Mouse (Mus musculus): ENCODE measurements at regions not wholly inside any gene's neighbourhood (a gene's known extent, or its start where the extent isn't known, plus 50 kb on each side); places are given as distances from the start of the nearest gene placed in this dataset.

- no peak for DNase-seq
Observed at GRCm38 (mm10) chr8:86428998-86429651, 151.4 kb downstream of the Abcc12 start.

- no peak for DNase-seq
Observed at GRCm38 (mm10) chr8:86428131-86428530, 152.4 kb downstream of the Abcc12 start.

GRCm38 (mm10) chr8:86426056-86426455 is 154.4 kb downstream of the Abcc12 start:
- DNase-seq, result no peak

GRCm38 (mm10) chr8:86425382-86425781 is 155.1 kb downstream of the Abcc12 start:
- no peak for DNase-seq

- DNase-seq, result no peak
Observed at GRCm38 (mm10) chr8:86419059-86419651, 161.3 kb downstream of the Abcc12 start.

- no peak for DNase-seq
Observed at GRCm38 (mm10) chr8:86418414-86418981, 162.0 kb downstream of the Abcc12 start.

- DNase-seq, result no peak
Observed at GRCm38 (mm10) chr8:86415208-86415607, 165.3 kb downstream of the Abcc12 start.

GRCm38 (mm10) chr8:86411232-86411631 is 169.3 kb downstream of the Abcc12 start:
- DNase-seq, result no peak

- DNase-seq, result no peak
Observed at GRCm38 (mm10) chr8:86406196-86406595, 174.3 kb downstream of the Abcc12 start.

- no peak for DNase-seq
Observed at GRCm38 (mm10) chr8:86403434-86403833, 177.1 kb downstream of the Abcc12 start.

GRCm38 (mm10) chr8:86401946-86402345 is 178.5 kb downstream of the Abcc12 start:
- no peak for DNase-seq

GRCm38 (mm10) chr8:86395121-86395520 is 185.4 kb downstream of the Abcc12 start:
- DNase-seq, result no peak

- DNase-seq, result no peak
Observed at GRCm38 (mm10) chr8:86393835-86394234, 186.7 kb downstream of the Abcc12 start.

- no peak for DNase-seq
Observed at GRCm38 (mm10) chr8:86393374-86393773, 187.1 kb downstream of the Abcc12 start.

GRCm38 (mm10) chr8:86390715-86391114 is 189.8 kb downstream of the Abcc12 start:
- no peak for DNase-seq

GRCm38 (mm10) chr8:86389690-86390671 is 190.5 kb downstream of the Abcc12 start:
- DNase-seq, result no peak

- DNase-seq, result no peak
Observed at GRCm38 (mm10) chr8:86385236-86385635, 195.2 kb downstream of the Abcc12 start.

GRCm38 (mm10) chr8:86381977-86382376 is 198.5 kb downstream of the Abcc12 start:
- no peak for DNase-seq

GRCm38 (mm10) chr8:86368062-86368461 is 212.4 kb downstream of the Abcc12 start:
- DNase-seq, result no peak

GRCm38 (mm10) chr8:86366636-86367035 is 213.8 kb downstream of the Abcc12 start:
- DNase-seq, result no peak

- no peak for DNase-seq
Observed at GRCm38 (mm10) chr8:86365726-86366125, 214.8 kb downstream of the Abcc12 start.

GRCm38 (mm10) chr8:86364898-86365297 is 215.6 kb downstream of the Abcc12 start:
- no peak for DNase-seq

- no peak for DNase-seq
Observed at GRCm38 (mm10) chr8:86360283-86360682, 220.2 kb downstream of the Abcc12 start.

All from gastrocnemius, postnatal 25 days (tissue).